Mouse (Mus musculus): Measurements from ENCODE around the gene 2410002F23Rik. TPM values are rescaled to one million over a fixed set of nuclear protein-coding genes. Genes with fewer than 3 reads are reported as not detected.
A peak's percentile ranks its signal among the peaks of the same experiment; 100 is the strongest.
"Not testable (repeated sequence)": the region's sequence is repeated elsewhere in the genome, so short reads cannot be mapped to it uniquely, and the experiment has no call there.

Gene 2410002F23Rik
- polyA plus RNA-seq, 1 experiment from 2014 or later: 99.8 TPM

- no peak for ATAC-seq (ENCODE audit: insufficient number of reproducible peaks, low FRiP score)
These were observed 5.4 kb upstream of the 2410002F23Rik start for GRCm38 (mm10) chr7:44241163-44241562.

GRCm38 (mm10) chr7:44244080-44244479 lies 2.4 kb upstream of the 2410002F23Rik start:
- Histone ChIP-seq H3K9ac (no peak overlapping the region), H3K4me1 (replicated peaks) (peaks cover 20% of the 10 kb centered on the region), H3K27ac (ENCODE audit: poor library complexity, severe bottlenecking) (no peak overlapping the region), H3K4me3 (no peak overlapping the region), H3K9me3 (replicated peaks) (peaks cover 3% of the 10 kb centered on the region; the same call in 1 of the 2 replicates), H3K36me3 (peaks cover 13% of the 10 kb centered on the region), H3K4me2 (no peak overlapping the region), H3K27me3 (replicated peaks) (no peaks in the 10 kb centered on the region)
- WGBS: 57% methylated on average over 1 of the region's 1 CpGs
- ATAC-seq (ENCODE audit: insufficient number of reproducible peaks, low FRiP score): no peak

More at GRCm38 (mm10) chr7:44241163-44241562, 5.4 kb upstream of the 2410002F23Rik start:
- peaks cover 8% of the 10 kb centered on the region for H3K4me1 ChIP-seq (replicated peaks)
- H3K27me3 ChIP-seq (replicated peaks): no peaks in the 10 kb centered on the region
- no peaks in the 10 kb centered on the region for H3K36me3 ChIP-seq
- no peak overlapping the region for H3K4me3 ChIP-seq
- WGBS: 57% methylated on average over 2 of the region's 2 CpGs
- no peak overlapping the region for H3K9ac ChIP-seq
- H3K9me3 ChIP-seq (replicated peaks): peaks cover 3% of the 10 kb centered on the region; the same call in 1 of the 2 replicates
- no peak overlapping the region for H3K4me2 ChIP-seq
- H3K27ac ChIP-seq (ENCODE audit: poor library complexity, severe bottlenecking): no peak overlapping the region

GRCm38 (mm10) chr7:44246984-44247470 lies 505 bp downstream of the 2410002F23Rik start:
- Histone ChIP-seq H3K4me2 (peak overlapping the region; percentile 81), H3K27ac (ENCODE audit: poor library complexity, severe bottlenecking) (peak overlapping the region; percentile 93), H3K36me3 (peaks cover 38% of the 10 kb centered on the region), H3K4me1 (replicated peaks) (peaks cover 28% of the 10 kb centered on the region), H3K9me3 (replicated peaks) (0 out of 2 replicates have a peak, but pooled peaks cover 3% of the 10 kb centered on the region), H3K4me3 (peak overlapping the region; percentile 89), H3K9ac (peak overlapping the region; percentile 92), H3K27me3 (replicated peaks) (no peaks in the 10 kb centered on the region)
- WGBS: under 1% methylated on average over 22 of the region's 23 CpGs
- peak; percentile 15 for ATAC-seq (ENCODE audit: insufficient number of reproducible peaks, low FRiP score)

- ATAC-seq (ENCODE audit: insufficient number of reproducible peaks, low FRiP score): no peak
- Histone ChIP-seq H3K4me3 (peak overlapping the region; percentile 89), H3K9me3 (replicated peaks) (0 out of 2 replicates have a peak, but pooled peaks cover 3% of the 10 kb centered on the region), H3K27ac (ENCODE audit: poor library complexity, severe bottlenecking) (no peak overlapping the region), H3K4me1 (replicated peaks) (peaks cover 37% of the 10 kb centered on the region), H3K27me3 (replicated peaks) (no peaks in the 10 kb centered on the region), H3K4me2 (peak overlapping the region; percentile 81), H3K9ac (peak overlapping the region; percentile 92), H3K36me3 (peaks cover 47% of the 10 kb centered on the region)
- 92% methylated on average over 2 of the region's 2 CpGs for WGBS
These were observed 1.4 kb downstream of the 2410002F23Rik start for GRCm38 (mm10) chr7:44247971-44248370.

- H3K27me3 ChIP-seq (replicated peaks): no peaks in the 10 kb centered on the region
- H3K4me1 ChIP-seq (replicated peaks): peaks cover 41% of the 10 kb centered on the region
- no peak overlapping the region for H3K4me3 ChIP-seq
- no peak overlapping the region for H3K9ac ChIP-seq
- 90% methylated on average over 4 of the region's 4 CpGs for WGBS
- ATAC-seq (ENCODE audit: insufficient number of reproducible peaks, low FRiP score): no peak
- H3K4me2 ChIP-seq: no peak overlapping the region
- H3K27ac ChIP-seq (ENCODE audit: poor library complexity, severe bottlenecking): no peak overlapping the region
- H3K9me3 ChIP-seq (replicated peaks): no peaks in the 10 kb centered on the region
- peaks cover 60% of the 10 kb centered on the region for H3K36me3 ChIP-seq
These were observed 2.7 kb downstream of the 2410002F23Rik start for GRCm38 (mm10) chr7:44249248-44249647.

GRCm38 (mm10) chr7:44250732-44251275 lies 4.3 kb downstream of the 2410002F23Rik start:
- WGBS: 88% methylated on average over 17 of the region's 17 CpGs

GRCm38 (mm10) chr7:44253023-44253616 lies 6.6 kb downstream of the 2410002F23Rik start:
- H3K4me1 ChIP-seq (replicated peaks): peaks cover 31% of the 10 kb centered on the region
- no peaks in the 10 kb centered on the region for H3K27me3 ChIP-seq (replicated peaks)
- peaks cover 58% of the 10 kb centered on the region for H3K36me3 ChIP-seq
- WGBS: 66% methylated on average over 15 of the region's 15 CpGs
- no peak overlapping the region for H3K4me2 ChIP-seq
- no peak for ATAC-seq (ENCODE audit: insufficient number of reproducible peaks, low FRiP score)
- H3K9ac ChIP-seq: peak overlapping the region; percentile 41; the same call in 1 of the 2 replicates
- no peak overlapping the region for H3K27ac ChIP-seq (ENCODE audit: poor library complexity, severe bottlenecking)
- no peak overlapping the region for H3K4me3 ChIP-seq
- H3K9me3 ChIP-seq (replicated peaks): no peaks in the 10 kb centered on the region

More at GRCm38 (mm10) chr7:44250732-44251275, 4.3 kb downstream of the 2410002F23Rik start:
- Histone ChIP-seq H3K36me3 (peaks cover 61% of the 10 kb centered on the region), H3K9ac (0 out of 2 replicates have a peak overlapping the region, but pooled peaks have one; percentile 2), H3K4me1 (replicated peaks) (peaks cover 39% of the 10 kb centered on the region)
- not testable (repeated sequence) for H3K9me3 ChIP-seq (replicated peaks); H3K4me3 ChIP-seq; H3K27ac ChIP-seq (ENCODE audit: poor library complexity, severe bottlenecking); H3K4me2 ChIP-seq; ATAC-seq (ENCODE audit: insufficient number of reproducible peaks, low FRiP score); H3K27me3 ChIP-seq (replicated peaks)

- Histone ChIP-seq H3K36me3 (peaks cover 40% of the 10 kb centered on the region), H3K4me3 (no peak overlapping the region), H3K4me2 (no peak overlapping the region), H3K9ac (no peak overlapping the region), H3K27ac (ENCODE audit: poor library complexity, severe bottlenecking) (0 out of 2 replicates have a peak overlapping the region, but pooled peaks have one; percentile 0), H3K9me3 (replicated peaks) (no peaks in the 10 kb centered on the region), H3K4me1 (replicated peaks) (peaks cover 19% of the 10 kb centered on the region), H3K27me3 (replicated peaks) (no peaks in the 10 kb centered on the region)
- no peak for ATAC-seq (ENCODE audit: insufficient number of reproducible peaks, low FRiP score)
- WGBS: 66% methylated on average over 6 of the region's 6 CpGs
These were observed 8.4 kb downstream of the 2410002F23Rik start for GRCm38 (mm10) chr7:44254930-44255329.

GRCm38 (mm10) chr7:44257278-44257677 lies 10.8 kb downstream of the 2410002F23Rik start, which contains the start of gene Acp4:
Acp4 (minus strand) TSS chr7:44257378.
- Histone ChIP-seq H3K9me3 (replicated peaks) (no peaks in the 10 kb centered on the region), H3K4me3 (no peak within 1 kb of the TSS), H3K27ac (ENCODE audit: poor library complexity, severe bottlenecking) (no peak within 1 kb of the TSS), H3K4me2 (no peak within 1 kb of the TSS), H3K27me3 (replicated peaks) (peaks cover 20% of the 10 kb centered on the region; the same call in 1 of the 2 replicates), H3K36me3 (peaks cover 21% of the 10 kb centered on the region), H3K9ac (no peak within 1 kb of the TSS), H3K4me1 (replicated peaks) (peaks cover 16% of the 10 kb centered on the region)
- no peak for ATAC-seq (ENCODE audit: insufficient number of reproducible peaks, low FRiP score)
- 64% methylated on average over 4 of the region's 4 CpGs for WGBS

GRCm38 (mm10) chr7:44260410-44260809 lies 13.9 kb downstream of the 2410002F23Rik start:
- 0 out of 2 replicates have a peak, but pooled peaks cover 3% of the 10 kb centered on the region for H3K4me1 ChIP-seq (replicated peaks)
- no peak overlapping the region for H3K4me3 ChIP-seq
- WGBS: 63% methylated on average over 6 of the region's 6 CpGs
- peaks cover 44% of the 10 kb centered on the region for H3K27me3 ChIP-seq (replicated peaks)
- no peaks in the 10 kb centered on the region for H3K9me3 ChIP-seq (replicated peaks)
- H3K4me2 ChIP-seq: no peak overlapping the region
- no peak overlapping the region for H3K9ac ChIP-seq
- ATAC-seq (ENCODE audit: insufficient number of reproducible peaks, low FRiP score): no peak
- no peak overlapping the region for H3K27ac ChIP-seq (ENCODE audit: poor library complexity, severe bottlenecking)
- no peaks in the 10 kb centered on the region for H3K36me3 ChIP-seq

GRCm38 (mm10) chr7:44261147-44261546 lies 14.6 kb downstream of the 2410002F23Rik start, which contains the start of gene Gm15517:
Gm15517 (plus strand) TSS chr7:44261447.
- no peak within 1 kb of the TSS for H3K4me2 ChIP-seq
- H3K4me3 ChIP-seq: no peak within 1 kb of the TSS
- 0 out of 2 replicates have a peak, but pooled peaks cover 3% of the 10 kb centered on the region for H3K4me1 ChIP-seq (replicated peaks)
- H3K27me3 ChIP-seq (replicated peaks): peaks cover 50% of the 10 kb centered on the region
- no peaks in the 10 kb centered on the region for H3K9me3 ChIP-seq (replicated peaks)
- ATAC-seq (ENCODE audit: insufficient number of reproducible peaks, low FRiP score): no peak
- H3K36me3 ChIP-seq: no peaks in the 10 kb centered on the region
- 58% methylated on average over 5 of the region's 5 CpGs for WGBS
- H3K9ac ChIP-seq: no peak within 1 kb of the TSS
- no peak within 1 kb of the TSS for H3K27ac ChIP-seq (ENCODE audit: poor library complexity, severe bottlenecking)
